Mouse (Mus musculus) stomach, postnatal 0 days (tissue): ENCODE data around the gene Ucp2.

Experiments used
- CTCF ChIP-seq: IDR thresholded peaks from 2 replicates; pipeline ENCODE4 v1.5.1; 2016; ENCODE audit warnings: antibody characterized with exemption, low read depth, mild to moderate bottlenecking, moderate library complexity
- EP300 ChIP-seq: optimal IDR thresholded peaks from 2 replicates; pipeline ENCODE3; 2016; ENCODE audit warnings: antibody characterized with exemption

DNA sequence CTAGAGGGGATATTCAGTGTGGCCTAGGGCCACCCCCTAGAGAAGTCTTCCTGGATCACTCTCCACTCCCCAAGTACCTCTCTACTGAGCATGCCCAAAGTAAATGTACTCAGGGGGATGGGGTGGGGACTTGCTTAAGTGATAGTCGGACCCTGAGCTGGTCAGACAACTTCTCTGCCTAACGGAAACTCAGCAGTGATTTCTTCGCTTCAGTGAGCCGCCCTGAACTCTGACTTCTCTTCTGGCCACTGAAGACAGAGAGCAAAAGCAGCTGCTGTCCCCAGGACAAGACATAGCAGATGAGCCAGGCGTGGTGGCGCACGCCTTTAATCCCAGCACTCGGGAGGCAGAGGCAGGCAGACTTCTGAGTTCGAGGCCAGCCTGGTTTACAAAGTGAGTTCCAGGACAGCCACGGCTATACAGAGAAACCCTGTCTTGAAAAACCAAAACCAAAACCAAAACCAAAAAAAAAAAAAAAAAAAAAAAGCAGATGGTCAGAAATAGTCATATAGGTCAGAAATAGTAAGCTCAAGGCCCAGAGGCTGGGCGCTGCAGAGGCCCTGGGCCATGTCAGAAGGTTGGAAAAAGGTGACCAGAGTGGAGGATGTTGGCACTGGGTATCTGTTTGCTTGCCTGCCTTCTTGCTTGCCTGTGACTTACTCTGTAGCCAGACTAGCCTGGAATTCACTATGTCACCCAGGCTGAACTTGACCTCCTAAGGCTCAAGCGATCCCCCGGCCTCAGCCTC lies 11.8 kb downstream of the Ucp2 start:
- no peak for TF ChIP-seq CTCF
- no peak for TF ChIP-seq EP300
